Mouse (Mus musculus): ENCODE results near the gene Mcm2.

DNA sequence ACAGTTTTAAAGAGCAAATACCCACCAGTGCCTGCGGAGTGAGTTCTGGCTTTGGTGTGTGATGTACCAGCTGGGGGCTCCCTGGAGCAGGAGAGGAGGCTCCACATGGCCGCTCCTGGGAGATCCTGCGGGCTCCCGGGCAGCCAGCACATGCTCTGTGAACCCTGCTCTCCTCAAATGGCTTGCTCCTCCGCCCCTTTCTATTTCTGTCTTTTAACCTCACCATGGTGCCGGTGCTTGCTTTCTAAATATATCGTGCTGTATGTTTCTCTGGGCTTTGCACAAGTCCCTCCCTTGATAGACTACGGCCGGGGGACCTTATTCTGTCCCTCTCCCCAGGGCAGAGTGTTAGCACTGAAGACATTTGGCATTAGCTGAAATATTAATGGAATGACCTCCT is 41.3 kb downstream of the Mcm2 start:
- TF ChIP-seq CTCF (IDR thresholded peaks at IDR 0.05; ENCODE audit: control insufficient read depth, insufficient read depth, insufficient replicate concordance, low read depth, low read length) (no peak), POLR2A (IDR thresholded peaks at IDR 0.05; ENCODE audit: control insufficient read depth, low read depth, low read length) (no peak)

All from testis, adult 2 months (tissue).